Mouse (Mus musculus): Measurements from ENCODE around the gene Nr2e3. TPM values are rescaled to one million over a fixed set of nuclear protein-coding genes. Genes with fewer than 3 reads are reported as not detected.
"Not testable (repeated sequence)": the region's sequence is repeated elsewhere in the genome, so short reads cannot be mapped to it uniquely, and the experiment has no call there.

Gene Nr2e3
- total RNA-seq, 1 experiment from 2014 or later = not detected

- no peak for ATAC-seq (replicated peaks; ENCODE audit: insufficient number of reproducible peaks, low FRiP score, low TSS enrichment, poor library complexity, severe bottlenecking)
Observed at GRCm38 (mm10) chr9:59952515-59953070, 7.9 kb downstream of the Nr2e3 start.

- ATAC-seq (replicated peaks; ENCODE audit: insufficient number of reproducible peaks, low FRiP score, low TSS enrichment, poor library complexity, severe bottlenecking) = no peak
Observed at GRCm38 (mm10) chr9:59951943-59952342, 8.5 kb downstream of the Nr2e3 start.

DNA sequence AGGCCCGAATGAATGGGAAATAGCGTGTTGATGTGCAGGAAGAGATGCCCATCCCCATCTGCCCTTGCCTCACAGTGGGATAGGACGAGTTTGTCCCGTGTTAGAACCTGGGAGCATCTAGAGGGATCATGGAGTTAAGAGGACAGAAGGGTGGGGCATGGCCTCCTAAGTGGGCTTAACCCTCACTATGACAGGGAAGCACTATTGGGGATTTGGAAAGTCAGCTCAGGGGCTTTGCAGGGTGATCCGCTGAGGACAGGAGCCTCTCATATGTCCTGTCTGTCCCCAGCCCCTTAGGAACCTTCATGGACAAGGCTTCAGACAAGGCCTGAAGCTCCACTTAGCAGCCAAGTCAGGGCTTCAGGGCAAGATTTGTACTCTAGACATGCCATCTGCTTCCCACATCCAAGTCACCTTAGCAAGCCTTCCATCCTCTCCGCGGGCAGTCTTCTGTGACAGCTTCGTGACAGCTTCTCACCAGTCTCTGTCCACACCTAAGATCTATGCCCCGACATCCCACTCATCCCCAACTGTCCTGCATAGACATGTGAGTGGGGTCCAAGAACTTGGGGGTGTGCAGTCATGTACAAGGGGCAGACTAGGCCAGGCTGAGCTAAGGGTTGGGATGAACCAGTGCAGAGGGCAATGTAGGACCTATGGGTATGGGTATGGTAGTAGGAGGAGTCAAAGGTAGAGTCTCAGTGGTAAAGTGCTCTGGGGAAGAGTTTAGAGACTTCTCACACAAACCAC lies 9.3 kb downstream of the Nr2e3 start:
- ATAC-seq (replicated peaks; ENCODE audit: insufficient number of reproducible peaks, low FRiP score, low TSS enrichment, poor library complexity, severe bottlenecking) = no peak

DNA sequence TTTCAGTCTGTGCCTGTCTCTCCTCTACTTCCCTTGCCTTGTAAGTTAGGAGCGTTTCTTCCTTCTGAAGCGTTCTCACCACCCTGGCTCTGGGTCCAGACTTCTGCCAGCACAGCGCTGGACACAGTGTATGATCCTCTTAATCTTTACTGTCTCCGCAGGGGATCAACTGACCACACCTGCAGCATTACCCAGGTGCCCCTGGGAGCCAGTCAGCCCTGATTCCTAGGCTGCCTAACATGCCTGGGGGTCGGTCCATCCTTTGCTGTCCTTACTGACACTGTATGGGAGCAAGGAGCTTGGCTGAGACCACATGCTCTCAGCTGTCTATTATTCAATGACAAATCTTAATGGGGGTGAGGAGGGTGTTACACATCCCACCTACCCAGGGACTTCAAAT lies 10.5 kb downstream of the Nr2e3 start:
- no peak for ATAC-seq (replicated peaks; ENCODE audit: insufficient number of reproducible peaks, low FRiP score, low TSS enrichment, poor library complexity, severe bottlenecking)

GRCm38 (mm10) chr9:59949511-59949910 lies 10.9 kb downstream of the Nr2e3 start:
- no peak for ATAC-seq (replicated peaks; ENCODE audit: insufficient number of reproducible peaks, low FRiP score, low TSS enrichment, poor library complexity, severe bottlenecking)

DNA sequence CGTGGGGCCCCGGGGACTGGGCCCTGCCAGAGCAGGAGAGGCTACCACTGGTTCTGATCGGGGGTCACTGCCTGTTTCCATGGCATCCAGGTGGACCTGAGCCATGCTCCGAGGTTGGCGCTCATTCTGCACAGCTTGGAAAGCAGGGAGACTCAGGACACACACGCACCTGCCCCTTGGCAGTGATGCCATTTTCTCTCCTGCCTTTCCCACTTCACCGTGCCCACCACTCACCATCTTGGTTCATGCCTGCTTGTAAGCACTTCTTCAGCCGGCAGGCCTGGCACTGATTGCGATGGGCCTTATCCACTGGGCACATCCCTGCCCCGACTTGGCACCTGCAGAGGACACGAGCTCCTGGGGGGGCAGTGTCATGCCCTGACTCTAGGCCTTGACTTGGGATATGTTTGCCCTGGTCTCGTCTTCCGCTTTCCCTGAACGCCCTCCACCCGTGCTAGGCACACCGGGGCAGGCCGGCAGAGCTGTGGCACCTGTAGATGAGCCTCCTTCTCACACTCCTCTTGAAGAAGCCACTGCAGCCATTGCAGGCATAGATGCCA lies 11.7 kb downstream of the Nr2e3 start:
- no peak for ATAC-seq (replicated peaks; ENCODE audit: insufficient number of reproducible peaks, low FRiP score, low TSS enrichment, poor library complexity, severe bottlenecking)

GRCm38 (mm10) chr9:59948226-59948625 lies 12.2 kb downstream of the Nr2e3 start:
- no peak for ATAC-seq (replicated peaks; ENCODE audit: insufficient number of reproducible peaks, low FRiP score, low TSS enrichment, poor library complexity, severe bottlenecking)

DNA sequence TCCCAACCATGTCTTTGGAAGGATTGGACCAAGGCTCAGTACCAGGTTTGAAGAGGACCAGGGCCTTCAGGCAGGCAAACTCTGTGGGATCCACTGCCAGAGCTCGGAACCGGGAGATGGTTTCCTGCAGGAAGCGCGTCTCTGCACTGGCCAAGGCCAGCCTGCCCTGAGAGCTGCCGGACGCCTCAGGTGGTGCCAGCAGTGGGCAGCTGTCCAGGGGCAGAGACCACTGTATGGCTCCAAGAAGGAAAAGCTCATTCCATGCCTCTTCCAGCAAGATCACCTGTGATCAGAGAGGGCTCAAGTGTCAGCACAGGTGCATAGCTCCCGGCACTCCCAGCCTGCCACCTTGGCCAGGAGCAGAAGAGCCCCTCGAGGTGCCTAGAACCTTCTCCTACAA lies 13.2 kb downstream of the Nr2e3 start:
- ATAC-seq (replicated peaks; ENCODE audit: insufficient number of reproducible peaks, low FRiP score, low TSS enrichment, poor library complexity, severe bottlenecking) = no peak

- no peak for ATAC-seq (replicated peaks; ENCODE audit: insufficient number of reproducible peaks, low FRiP score, low TSS enrichment, poor library complexity, severe bottlenecking)
Observed at GRCm38 (mm10) chr9:59945241-59945640, 15.2 kb downstream of the Nr2e3 start.

DNA sequence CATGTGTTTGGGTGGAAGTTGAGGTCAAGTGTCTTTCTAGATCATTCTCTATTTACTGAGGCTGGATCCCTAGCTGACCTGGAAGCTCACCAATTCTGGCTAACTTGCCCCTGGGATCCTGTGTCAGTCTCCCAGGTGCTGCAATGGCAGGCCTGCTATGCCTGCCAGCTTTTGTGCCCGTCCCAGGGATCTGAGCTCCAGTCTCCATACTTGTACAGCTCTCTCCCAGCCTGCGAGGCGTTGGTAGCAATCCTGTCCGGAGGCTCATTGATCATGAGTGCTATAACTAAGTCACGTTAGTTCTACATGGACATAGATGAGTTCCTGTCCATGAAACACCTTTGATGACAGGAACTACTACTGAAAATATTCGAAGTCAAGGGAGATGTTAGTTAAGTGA lies 16.6 kb downstream of the Nr2e3 start:
- no peak for ATAC-seq (replicated peaks; ENCODE audit: insufficient number of reproducible peaks, low FRiP score, low TSS enrichment, poor library complexity, severe bottlenecking)

GRCm38 (mm10) chr9:59942501-59943085 lies 17.9 kb downstream of the Nr2e3 start:
- ATAC-seq (replicated peaks; ENCODE audit: insufficient number of reproducible peaks, low FRiP score, low TSS enrichment, poor library complexity, severe bottlenecking) = no peak

DNA sequence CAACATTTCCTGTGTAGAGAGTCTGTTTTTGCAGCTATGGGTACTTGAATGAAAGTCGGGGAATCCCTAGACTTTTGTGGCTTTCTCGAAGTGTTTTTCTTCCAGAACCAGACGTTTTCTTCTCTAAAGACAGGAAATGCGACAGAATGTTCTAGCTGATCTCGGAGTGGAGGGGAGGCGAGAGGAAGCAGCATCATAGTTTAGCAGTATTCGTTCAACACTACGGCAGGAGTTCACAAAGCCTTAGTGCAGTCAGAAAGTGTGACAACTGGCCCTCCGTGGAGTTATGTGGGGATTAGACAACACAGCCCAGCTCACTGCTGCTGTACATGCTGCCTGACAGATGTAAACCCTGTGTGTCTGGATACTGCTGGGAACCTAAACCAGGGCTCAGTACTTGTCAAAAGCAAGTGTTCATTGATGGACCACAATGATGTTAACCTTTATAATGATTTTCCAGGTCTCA lies 18.5 kb downstream of the Nr2e3 start:
- no peak for ATAC-seq (replicated peaks; ENCODE audit: insufficient number of reproducible peaks, low FRiP score, low TSS enrichment, poor library complexity, severe bottlenecking)

GRCm38 (mm10) chr9:59940913-59941884 lies 19.3 kb downstream of the Nr2e3 start:
- ATAC-seq (replicated peaks; ENCODE audit: insufficient number of reproducible peaks, low FRiP score, low TSS enrichment, poor library complexity, severe bottlenecking) = no peak

- no peak for ATAC-seq (replicated peaks; ENCODE audit: insufficient number of reproducible peaks, low FRiP score, low TSS enrichment, poor library complexity, severe bottlenecking)
Observed at GRCm38 (mm10) chr9:59939691-59940090, 20.8 kb downstream of the Nr2e3 start.

DNA sequence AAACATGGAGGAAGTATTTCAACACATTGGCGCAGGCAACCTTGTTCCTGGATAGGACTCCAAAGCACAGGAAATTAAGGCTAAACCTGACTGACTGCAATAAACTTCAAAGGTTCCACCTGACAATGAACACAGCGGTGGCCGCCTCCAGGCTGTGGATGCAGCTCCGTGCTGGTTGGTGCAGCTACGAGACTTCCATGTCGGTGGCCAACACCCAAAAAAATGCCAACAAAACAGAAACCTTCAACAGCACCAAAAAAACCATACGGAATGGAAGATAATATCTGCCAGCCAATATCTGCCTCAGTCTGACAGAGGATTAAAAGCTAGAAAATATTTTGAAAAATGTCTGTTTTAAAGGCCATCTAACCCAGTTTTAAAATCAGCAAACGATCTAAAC lies 21.9 kb downstream of the Nr2e3 start:
- no peak for ATAC-seq (replicated peaks; ENCODE audit: insufficient number of reproducible peaks, low FRiP score, low TSS enrichment, poor library complexity, severe bottlenecking)

GRCm38 (mm10) chr9:59935866-59936265 lies 24.6 kb downstream of the Nr2e3 start:
- not testable (repeated sequence) for ATAC-seq (replicated peaks; ENCODE audit: insufficient number of reproducible peaks, low FRiP score, low TSS enrichment, poor library complexity, severe bottlenecking)

GRCm38 (mm10) chr9:59930248-59930647 lies 30.2 kb downstream of the Nr2e3 start:
- ATAC-seq (replicated peaks; ENCODE audit: insufficient number of reproducible peaks, low FRiP score, low TSS enrichment, poor library complexity, severe bottlenecking) = no peak

- no peak for ATAC-seq (replicated peaks; ENCODE audit: insufficient number of reproducible peaks, low FRiP score, low TSS enrichment, poor library complexity, severe bottlenecking)
Observed at GRCm38 (mm10) chr9:59914761-59915160, 45.7 kb downstream of the Nr2e3 start.

GRCm38 (mm10) chr9:59903382-59903781 lies 57.1 kb downstream of the Nr2e3 start:
- ATAC-seq (replicated peaks; ENCODE audit: insufficient number of reproducible peaks, low FRiP score, low TSS enrichment, poor library complexity, severe bottlenecking) = no peak

Data from monocyte, adult 5-6 weeks (primary cell).